Mouse (Mus musculus) stomach, embryonic 16.5 days (tissue): Measurements from ENCODE around the gene Lrp2bp. TPM values are rescaled to one million over a fixed set of nuclear protein-coding genes. Genes with fewer than 3 reads are reported as not detected.

ENCODE experiments used
- ATAC-seq: fragments of 200-750 bp; cut with Nextera tagmentation; 2 replicates; pipeline ENCODE4 v1.8.0; 2017; ENCODE audit warnings: moderate number of reproducible peaks, moderate TSS enrichment; ENCODE audit not compliant: insufficient read depth, low FRiP score
- H3K27ac ChIP-seq: fragments of 300-500 bp; sonication (generic); 2 replicates; pipeline ENCODE4 v1.5.1; 2014; ENCODE audit warnings: low read length
- H3K27me3 ChIP-seq: fragments of 300-500 bp; sonication (generic); 2 replicates; pipeline ENCODE4 v1.6.1; 2014; ENCODE audit warnings: low read length, control low read depth, mixed read lengths; ENCODE audit not compliant: control insufficient read depth, insufficient read depth
- H3K36me3 ChIP-seq: fragments of 300-500 bp; sonication (generic); 2 replicates; pipeline ENCODE4 v1.6.1; 2014; ENCODE audit warnings: low read length; ENCODE audit not compliant: control insufficient read depth, insufficient read depth
- H3K4me1 ChIP-seq: fragments of 300-500 bp; sonication (generic); 2 replicates; pipeline ENCODE4 v1.6.1; 2014; ENCODE audit warnings: low read length, control low read depth, mixed read lengths; ENCODE audit not compliant: control insufficient read depth, insufficient read depth
- H3K4me2 ChIP-seq: fragments of 300-500 bp; sonication (generic); 2 replicates; pipeline ENCODE4 v1.6.1; 2014; ENCODE audit warnings: low read depth, low read length, mixed read lengths
- H3K4me3 ChIP-seq: fragments of 300-500 bp; sonication (generic); replicated peaks from 2 replicates; pipeline ENCODE4 v1.5.1; 2014; ENCODE audit warnings: mild to moderate bottlenecking, low read length
- H3K9ac ChIP-seq: fragments of 300-500 bp; sonication (generic); 2 replicates; pipeline ENCODE4 v1.6.1; 2014; ENCODE audit warnings: low read length
- H3K9me3 ChIP-seq: fragments of 300-500 bp; sonication (generic); replicated peaks from 2 replicates; pipeline ENCODE4 v1.6.1; 2016; ENCODE audit warnings: low read length, control low read depth; ENCODE audit not compliant: control insufficient read depth
- WGBS: fragments of 180-500 bp; shearing (Covaris S2); extraction: QIAGEN DNeasy Blood & Tissue Kit; methylation state at CpG from one replicate; pipeline ENCODE4 v1.1.7; 2014; 5-methylcytosine and 5-hydroxymethylcytosine counted together
- polyA plus RNA-seq: library from polyadenylated mRNA; unstranded; fragments of >200 nt; fragmentation: Nextera tagmentation; extraction: Ambion mirVana; gene quantifications from 2 replicates; pipeline ENCODE4 v1.2.1, GENCODE M21; 2015

Lrp2bp gene
- 0.37 and 0.71 TPM in 2 replicates for polyA plus RNA-seq

DNA sequence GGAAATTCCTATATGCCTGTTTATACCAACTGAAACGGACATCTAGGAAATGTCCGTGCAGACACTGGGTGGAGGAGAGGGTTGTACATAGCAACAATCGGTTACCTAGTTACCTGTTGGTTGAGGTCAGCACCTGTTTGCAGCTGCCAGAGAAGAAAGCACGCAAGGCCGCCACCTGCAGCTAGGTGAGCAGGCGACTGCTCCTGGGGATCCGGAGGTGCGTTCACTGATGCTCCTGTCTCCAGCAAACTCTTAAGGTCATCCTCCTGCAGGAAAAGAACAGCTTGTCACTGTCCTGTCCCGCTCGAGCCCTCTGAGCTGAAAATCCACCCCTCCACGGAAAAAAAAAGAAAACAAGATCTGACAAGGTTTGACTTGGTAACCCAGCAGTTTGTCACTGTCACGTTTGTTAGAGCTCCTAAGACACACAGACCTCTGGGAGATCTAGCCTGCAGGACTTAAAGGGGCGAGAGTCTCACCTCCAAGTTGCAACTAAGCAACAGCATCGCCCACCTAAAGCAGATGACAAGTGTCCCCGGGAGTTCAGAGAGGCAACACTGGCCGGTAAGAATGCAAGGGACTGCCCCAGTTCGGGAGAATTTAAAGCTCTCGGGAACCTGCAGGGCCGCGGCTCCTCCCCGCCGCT is at the start of gene Lrp2bp:
Gene Lrp2bp (plus strand): TSS at position 166 of the 646 bp plus-strand sequence.
- Histone ChIP-seq H3K27ac (peak within 1 kb of the TSS; percentile 98), H3K27me3 (no peaks in the 10 kb centered on the region), H3K36me3 (no peaks in the 10 kb centered on the region), H3K9ac (peak within 1 kb of the TSS; percentile 84), H3K4me1 (0 out of 2 replicates have a peak, but pooled peaks cover 3% of the 10 kb centered on the region), H3K4me2 (peak within 1 kb of the TSS; percentile 81), H3K4me3 (peak within 1 kb of the TSS; percentile 50), H3K9me3 (no peaks in the 10 kb centered on the region)
- peak; percentile 37; the same call in 1 of the 2 replicates for ATAC-seq
- 2% methylated on average over 22 of the region's 22 CpGs for WGBS

DNA sequence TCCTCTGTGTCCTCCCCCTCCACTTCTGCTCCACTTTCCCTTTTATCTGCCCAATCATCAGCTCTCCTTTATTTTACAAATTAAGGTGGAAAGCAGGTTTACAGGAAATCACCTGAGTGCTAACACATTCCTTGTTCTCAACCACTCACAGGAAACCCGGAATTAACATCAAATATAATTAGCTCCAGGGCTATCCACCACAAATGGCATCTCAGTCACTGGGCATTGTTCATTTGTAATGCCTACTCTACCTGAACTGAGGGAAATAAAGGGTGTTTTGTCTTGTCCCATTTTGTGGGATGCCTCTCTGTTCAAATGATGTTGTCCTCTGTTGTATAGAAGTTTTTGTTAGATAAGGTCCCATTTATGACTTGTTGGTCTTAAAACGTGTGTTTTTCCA is 48.5 kb upstream of the Lrp2bp start:
- Histone ChIP-seq H3K27me3 (no peaks in the 10 kb centered on the region), H3K4me3 (no peak overlapping the region), H3K4me1 (no peaks in the 10 kb centered on the region), H3K9ac (no peak overlapping the region), H3K27ac (no peak overlapping the region), H3K36me3 (no peaks in the 10 kb centered on the region), H3K4me2 (no peak overlapping the region), H3K9me3 (no peaks in the 10 kb centered on the region)
- 63% methylated on average over 2 of the region's 2 CpGs for WGBS
- no peak for ATAC-seq

DNA sequence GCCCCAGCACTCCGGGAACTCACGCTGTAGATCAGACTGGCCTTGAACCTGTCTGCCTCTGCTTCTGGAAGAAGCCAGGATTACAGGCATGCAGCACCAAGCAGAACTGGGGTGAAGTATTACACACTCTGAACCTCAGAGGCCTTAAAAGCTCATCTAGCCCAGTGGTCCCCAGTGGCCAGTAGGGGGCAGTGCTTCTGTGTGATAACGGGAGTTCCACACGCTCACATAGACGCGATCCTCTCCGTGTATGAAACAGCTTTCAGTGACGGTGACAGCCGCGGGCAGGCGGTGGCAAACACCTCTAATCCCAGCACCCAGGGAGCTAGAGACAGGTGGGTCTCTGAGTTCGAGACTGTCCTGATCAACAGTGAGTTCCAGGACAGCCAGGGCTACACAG is 28.2 kb upstream of the Lrp2bp start:
- Histone ChIP-seq H3K27me3 (no peaks in the 10 kb centered on the region), H3K9me3 (peaks cover 4% of the 10 kb centered on the region; the same call in 1 of the 2 replicates), H3K4me3 (no peak overlapping the region), H3K36me3 (0 out of 2 replicates have a peak, but pooled peaks cover 3% of the 10 kb centered on the region), H3K4me1 (peaks cover 6% of the 10 kb centered on the region; the same call in 1 of the 2 replicates), H3K9ac (no peak overlapping the region), H3K27ac (no peak overlapping the region), H3K4me2 (no peak overlapping the region)
- WGBS: 96% methylated on average over 12 of the region's 12 CpGs
- ATAC-seq: no peak

GRCm38 (mm10) chr8:45973988-45974505 is 25.1 kb upstream of the Lrp2bp start:
- Histone ChIP-seq H3K4me2 (peak overlapping the region; percentile 69), H3K27me3 (no peaks in the 10 kb centered on the region), H3K4me3 (peak overlapping the region; percentile 60; the same call in 1 of the 2 replicates), H3K27ac (no peak overlapping the region), H3K36me3 (peaks cover 10% of the 10 kb centered on the region; the same call in 1 of the 2 replicates), H3K4me1 (peaks cover 10% of the 10 kb centered on the region; the same call in 1 of the 2 replicates), H3K9me3 (peaks cover 4% of the 10 kb centered on the region; the same call in 1 of the 2 replicates), H3K9ac (no peak overlapping the region)
- ATAC-seq: no peak
- 75% methylated on average over 8 of the region's 8 CpGs for WGBS

DNA sequence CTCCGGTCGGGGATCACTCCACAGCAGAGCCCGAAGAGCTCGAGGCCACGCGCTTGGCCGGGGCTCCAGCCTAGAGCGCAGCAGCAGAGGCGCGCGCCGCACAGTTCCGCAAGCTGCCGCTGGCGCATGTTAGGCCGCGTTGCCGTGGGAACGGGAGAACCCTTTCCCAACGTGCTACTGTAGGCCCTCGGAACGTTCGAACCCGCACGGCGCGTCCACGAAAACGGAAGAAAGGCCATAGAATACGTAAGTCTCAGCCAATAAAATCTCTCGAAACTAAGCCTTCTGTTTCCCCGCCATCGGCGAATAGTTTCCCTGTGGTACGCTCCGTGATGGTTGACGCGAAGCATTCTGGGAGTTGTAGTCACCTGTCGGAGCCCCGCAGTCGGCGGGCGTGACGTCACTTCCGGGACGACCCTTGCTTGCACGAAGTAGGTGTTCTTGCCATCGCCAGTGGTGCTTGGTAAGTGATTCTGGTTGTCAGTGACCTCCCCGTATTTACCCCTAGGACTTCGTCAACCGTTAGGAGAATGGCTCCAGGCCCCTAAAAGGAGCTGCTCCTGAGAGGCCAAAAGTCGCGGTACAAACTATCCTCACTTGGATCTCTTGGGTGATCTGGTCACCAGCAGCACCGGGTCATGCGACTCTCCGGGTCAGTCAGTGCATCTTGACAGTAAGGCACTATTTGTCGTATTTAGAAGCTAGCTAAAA is 23.8 kb upstream of the Lrp2bp start, which contains the start of the genes 1700029J07Rik and Ufsp2:
Gene 1700029J07Rik (minus strand): TSS at position 127 of the 711 bp plus-strand sequence.
Gene Ufsp2 (plus strand): TSS at position 403 of the 711 bp plus-strand sequence.
- H3K4me3 ChIP-seq: peak within 1 kb of the TSS; percentile 60
- H3K27ac ChIP-seq: peak within 1 kb of the TSS; percentile 92
- H3K4me1 ChIP-seq: peaks cover 10% of the 10 kb centered on the region; the same call in 1 of the 2 replicates
- H3K9ac ChIP-seq: peak within 1 kb of the TSS; percentile 84
- H3K9me3 ChIP-seq: peaks cover 4% of the 10 kb centered on the region; the same call in 1 of the 2 replicates
- ATAC-seq: peak; percentile 97
- H3K4me2 ChIP-seq: peak within 1 kb of the TSS; percentile 69
- no peaks in the 10 kb centered on the region for H3K27me3 ChIP-seq
- under 1% methylated on average over 57 of the region's 57 CpGs for WGBS
- peaks cover 13% of the 10 kb centered on the region; the same call in 1 of the 2 replicates for H3K36me3 ChIP-seq

- Histone ChIP-seq H3K9ac (peak overlapping the region; percentile 68), H3K4me3 (peak overlapping the region; percentile 60), H3K27ac (no peak overlapping the region), H3K36me3 (peaks cover 14% of the 10 kb centered on the region; the same call in 1 of the 2 replicates), H3K4me2 (peak overlapping the region; percentile 69), H3K9me3 (peaks cover 2% of the 10 kb centered on the region; the same call in 1 of the 2 replicates), H3K4me1 (peaks cover 10% of the 10 kb centered on the region; the same call in 1 of the 2 replicates), H3K27me3 (no peaks in the 10 kb centered on the region)
- ATAC-seq: no peak
- WGBS: 55% methylated on average over 11 of the region's 11 CpGs
These were observed 23.1 kb upstream of the Lrp2bp start for GRCm38 (mm10) chr8:45975837-45976468.

DNA sequence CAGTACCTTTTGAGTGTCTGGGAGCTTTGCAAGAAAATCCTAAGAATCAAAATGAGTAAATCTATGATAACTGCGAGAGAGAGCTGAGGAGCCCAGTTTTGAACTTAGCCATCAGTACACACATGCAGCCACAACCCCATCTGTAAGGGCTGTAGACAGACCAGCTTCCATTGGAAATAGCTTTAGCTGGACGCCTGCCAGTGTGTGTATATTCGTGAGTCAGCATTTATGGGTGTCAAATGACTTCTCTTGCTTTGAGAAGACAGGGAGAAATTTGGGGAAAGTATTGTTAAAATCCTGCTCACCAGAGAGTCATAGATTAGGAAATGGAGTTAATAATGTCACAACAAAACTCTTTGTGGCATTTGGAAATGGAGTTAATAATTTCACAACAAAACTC is 12.4 kb upstream of the Lrp2bp start:
- H3K27me3 ChIP-seq: no peaks in the 10 kb centered on the region
- WGBS: 58% methylated on average over 3 of the region's 3 CpGs
- H3K36me3 ChIP-seq: no peaks in the 10 kb centered on the region
- 0 out of 2 replicates have a peak, but pooled peaks cover 3% of the 10 kb centered on the region for H3K4me1 ChIP-seq
- H3K4me2 ChIP-seq: no peak overlapping the region
- H3K9ac ChIP-seq: no peak overlapping the region
- H3K4me3 ChIP-seq: no peak overlapping the region
- no peak for ATAC-seq
- H3K9me3 ChIP-seq: no peaks in the 10 kb centered on the region
- H3K27ac ChIP-seq: 0 out of 2 replicates have a peak overlapping the region, but pooled peaks have one; percentile 6

DNA sequence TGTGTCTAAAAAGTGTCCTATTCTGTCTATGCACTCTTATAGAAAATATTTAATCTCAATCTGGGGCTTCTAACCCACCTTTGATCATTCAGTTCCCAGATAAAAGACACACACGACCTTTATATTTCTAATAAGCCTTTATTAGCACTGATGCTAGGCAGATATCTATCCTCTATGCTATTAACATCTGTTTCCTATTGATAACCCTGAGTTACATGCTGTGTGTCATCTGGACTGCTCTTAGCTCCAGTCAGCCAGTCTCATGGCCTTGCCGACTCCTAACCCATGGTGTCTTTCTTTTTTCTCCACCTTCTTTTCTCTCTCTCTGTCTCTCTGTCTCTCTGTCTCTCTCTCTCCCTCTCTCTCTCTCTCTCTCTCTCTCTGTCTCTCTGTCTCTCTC is 10.9 kb upstream of the Lrp2bp start:
- no peak for ATAC-seq

More for the DNA sequence above, 10.9 kb upstream of the Lrp2bp start:
- Histone ChIP-seq H3K27me3 (no peaks in the 10 kb centered on the region), H3K9ac (no peak overlapping the region), H3K4me1 (0 out of 2 replicates have a peak, but pooled peaks cover 3% of the 10 kb centered on the region), H3K27ac (no peak overlapping the region), H3K4me2 (no peak overlapping the region), H3K9me3 (no peaks in the 10 kb centered on the region), H3K36me3 (no peaks in the 10 kb centered on the region), H3K4me3 (no peak overlapping the region)
- 67% methylated on average over 2 of the region's 2 CpGs for WGBS
